Mouse (Mus musculus) hindbrain, embryonic 14.5 days (tissue): Measurements from ENCODE around the gene Slc38a1. TPM values are rescaled to one million over a fixed set of nuclear protein-coding genes. Genes with fewer than 3 reads are reported as not detected.
"Not testable (repeated sequence)": the region's sequence is repeated elsewhere in the genome, so short reads cannot be mapped to it uniquely, and the experiment has no call there.

ENCODE experiments used
- ATAC-seq: fragments of 200-750 bp; cut with Nextera tagmentation; 2 replicates; pipeline ENCODE4 v1.8.0; 2017; ENCODE audit warnings: moderate number of reproducible peaks, mild to moderate bottlenecking, moderate TSS enrichment, moderate library complexity; ENCODE audit not compliant: low FRiP score
- DNase-seq: peaks from one replicate; pipeline ENCODE4 v3.0.0-alpha.2; 2015; ENCODE audit warnings: low spot score
- H3K27ac ChIP-seq: fragments of 300-500 bp; sonication (generic); 2 replicates; pipeline ENCODE4 v1.5.1; 2014; ENCODE audit warnings: mild to moderate bottlenecking, moderate library complexity
- H3K27me3 ChIP-seq: fragments of 300-500 bp; sonication (generic); 2 replicates; pipeline ENCODE4 v1.6.1; 2014; ENCODE audit warnings: mild to moderate bottlenecking, low read length, mixed read lengths; ENCODE audit not compliant: control insufficient read depth, insufficient read depth
- H3K36me3 ChIP-seq: fragments of 300-500 bp; sonication (generic); replicated peaks from 2 replicates; pipeline ENCODE4 v1.6.1; 2014; ENCODE audit not compliant: control insufficient read depth, insufficient read depth
- H3K4me1 ChIP-seq: fragments of 300-500 bp; sonication (generic); replicated peaks from 2 replicates; pipeline ENCODE4 v1.6.1; 2014; ENCODE audit warnings: antibody characterized with exemption, low read length, mixed read lengths; ENCODE audit not compliant: control insufficient read depth, insufficient read depth
- H3K4me2 ChIP-seq: fragments of 300-500 bp; sonication (generic); replicated peaks from 2 replicates; pipeline ENCODE4 v1.6.1; 2014; ENCODE audit warnings: mild to moderate bottlenecking, moderate library complexity
- H3K4me3 ChIP-seq: fragments of 300-500 bp; sonication (generic); replicated peaks from 2 replicates; pipeline ENCODE4 v1.5.1; 2014; ENCODE audit warnings: mild to moderate bottlenecking, low read length
- H3K9ac ChIP-seq: fragments of 300-500 bp; sonication (generic); 2 replicates; pipeline ENCODE4 v1.6.1; 2014
- H3K9me3 ChIP-seq: fragments of 300-500 bp; sonication (generic); 2 replicates; pipeline ENCODE4 v1.6.1; 2016; ENCODE audit warnings: low read length; ENCODE audit not compliant: control insufficient read depth
- WGBS: fragments of 180-500 bp; shearing (Covaris S2); extraction: QIAGEN DNeasy Blood & Tissue Kit; methylation state at CpG from one replicate; pipeline ENCODE4 v1.1.7; 2014; 5-methylcytosine and 5-hydroxymethylcytosine counted together
- polyA plus RNA-seq: library from polyadenylated mRNA; unstranded; fragments of >200 nt; fragmentation: Nextera tagmentation; extraction: Ambion mirVana; gene quantifications from 2 replicates; pipeline ENCODE4 v1.2.1, GENCODE M21; 2014

The Slc38a1 gene
- polyA plus RNA-seq, 1 experiment from 2014 or later, result 133 TPM

DNA sequence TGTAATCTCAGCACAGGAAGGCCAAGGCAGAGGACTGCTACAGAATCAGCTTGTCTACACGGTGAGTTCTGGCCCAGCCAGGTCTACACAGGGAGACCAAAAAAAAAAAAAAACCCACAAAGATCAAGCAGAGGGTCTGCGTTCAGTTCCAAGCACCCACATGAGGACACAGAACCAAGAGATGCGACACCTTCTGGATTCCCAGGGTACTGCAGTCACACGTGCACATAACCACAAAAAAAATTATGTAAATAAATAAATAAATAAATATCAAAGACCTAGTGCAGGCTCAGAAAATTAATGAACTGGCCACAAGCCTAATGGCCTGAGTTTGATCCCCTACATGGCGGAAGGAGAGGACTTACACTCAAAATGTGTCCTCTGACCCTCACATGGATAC lies 10.5 kb downstream of the Slc38a1 start:
- no peak overlapping the region for H3K4me2 ChIP-seq
- H3K9ac ChIP-seq, result no peak overlapping the region
- DNase-seq (no peak), ATAC-seq (no peak)
- no peaks in the 10 kb centered on the region; the same call in 1 of the 2 replicates for H3K9me3 ChIP-seq
- peaks cover 11% of the 10 kb centered on the region for H3K36me3 ChIP-seq
- no peak overlapping the region for H3K27ac ChIP-seq
- 97% methylated on average over 5 of the region's 5 CpGs for WGBS
- H3K4me3 ChIP-seq, result no peak overlapping the region
- H3K27me3 ChIP-seq, result no peaks in the 10 kb centered on the region
- peaks cover 3% of the 10 kb centered on the region; the same call in 1 of the 2 replicates for H3K4me1 ChIP-seq

GRCm38 (mm10) chr15:96631107-96631718 lies 11.5 kb downstream of the Slc38a1 start:
- Histone ChIP-seq H3K4me1 (no peaks in the 10 kb centered on the region), H3K36me3 (peaks cover 7% of the 10 kb centered on the region), H3K9me3 (no peaks in the 10 kb centered on the region), H3K27ac (no peak overlapping the region), H3K9ac (no peak overlapping the region), H3K4me2 (no peak overlapping the region), H3K27me3 (no peaks in the 10 kb centered on the region), H3K4me3 (no peak overlapping the region)
- no peak for DNase-seq
- no peak for ATAC-seq
- 89% methylated on average over 13 of the region's 13 CpGs for WGBS

DNA sequence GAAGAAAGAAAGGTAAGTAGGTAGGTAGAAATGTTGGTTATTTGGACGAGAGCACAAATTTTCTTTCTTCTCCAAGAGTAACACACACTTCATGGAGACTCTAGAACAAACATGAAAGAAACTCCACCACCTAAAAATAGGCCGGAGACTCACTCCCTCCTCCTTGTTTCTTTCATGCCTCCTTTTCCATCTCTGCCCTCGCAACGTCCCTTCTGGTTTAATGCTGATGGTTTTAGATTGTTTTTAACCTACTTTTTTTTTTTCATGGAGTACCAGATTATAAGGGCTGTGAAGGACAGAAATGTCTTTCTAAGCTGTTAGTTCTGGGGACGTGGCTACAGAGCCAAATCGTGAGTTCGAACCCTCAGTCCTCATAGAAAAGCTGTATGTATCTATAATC lies 14.5 kb downstream of the Slc38a1 start:
- H3K27me3 ChIP-seq, result no peaks in the 10 kb centered on the region
- no peak overlapping the region for H3K4me2 ChIP-seq
- no peaks in the 10 kb centered on the region for H3K4me1 ChIP-seq
- ATAC-seq, result no peak
- H3K4me3 ChIP-seq, result no peak overlapping the region
- no peak overlapping the region for H3K9ac ChIP-seq
- no peak overlapping the region for H3K27ac ChIP-seq
- WGBS, result 96% methylated on average over 7 of the region's 7 CpGs
- H3K9me3 ChIP-seq, result peaks cover 4% of the 10 kb centered on the region; the same call in 1 of the 2 replicates
- DNase-seq, result no peak
- peaks cover 8% of the 10 kb centered on the region for H3K36me3 ChIP-seq

GRCm38 (mm10) chr15:96626871-96627270 lies 15.8 kb downstream of the Slc38a1 start:
- no peak for DNase-seq
- Histone ChIP-seq H3K4me3 (no peak overlapping the region), H3K9ac (no peak overlapping the region), H3K27me3 (no peaks in the 10 kb centered on the region), H3K4me1 (no peaks in the 10 kb centered on the region), H3K27ac (peak overlapping the region; percentile 4; the same call in 1 of the 2 replicates), H3K9me3 (peaks cover 4% of the 10 kb centered on the region; the same call in 1 of the 2 replicates), H3K36me3 (peaks cover 22% of the 10 kb centered on the region), H3K4me2 (no peak overlapping the region)
- no peak for ATAC-seq
- WGBS, result 75% methylated on average over 5 of the region's 5 CpGs

GRCm38 (mm10) chr15:96625012-96625411 lies 17.7 kb downstream of the Slc38a1 start:
- not testable (repeated sequence) for DNase-seq, H3K4me1 ChIP-seq, H3K4me2 ChIP-seq, H3K4me3 ChIP-seq, H3K27ac ChIP-seq, H3K9me3 ChIP-seq, H3K27me3 ChIP-seq, H3K9ac ChIP-seq, ATAC-seq
- peaks cover 40% of the 10 kb centered on the region for H3K36me3 ChIP-seq
- 85% methylated on average over 9 of the region's 9 CpGs for WGBS

GRCm38 (mm10) chr15:96622376-96622775 lies 20.3 kb downstream of the Slc38a1 start:
- WGBS, result 96% methylated on average over 7 of the region's 7 CpGs
- Histone ChIP-seq H3K27me3 (no peaks in the 10 kb centered on the region), H3K36me3 (peaks cover 56% of the 10 kb centered on the region), H3K4me2 (no peak overlapping the region), H3K4me3 (no peak overlapping the region), H3K4me1 (no peaks in the 10 kb centered on the region), H3K27ac (no peak overlapping the region), H3K9me3 (peaks cover 4% of the 10 kb centered on the region; the same call in 1 of the 2 replicates), H3K9ac (no peak overlapping the region)
- ATAC-seq (no peak), DNase-seq (no peak)

DNA sequence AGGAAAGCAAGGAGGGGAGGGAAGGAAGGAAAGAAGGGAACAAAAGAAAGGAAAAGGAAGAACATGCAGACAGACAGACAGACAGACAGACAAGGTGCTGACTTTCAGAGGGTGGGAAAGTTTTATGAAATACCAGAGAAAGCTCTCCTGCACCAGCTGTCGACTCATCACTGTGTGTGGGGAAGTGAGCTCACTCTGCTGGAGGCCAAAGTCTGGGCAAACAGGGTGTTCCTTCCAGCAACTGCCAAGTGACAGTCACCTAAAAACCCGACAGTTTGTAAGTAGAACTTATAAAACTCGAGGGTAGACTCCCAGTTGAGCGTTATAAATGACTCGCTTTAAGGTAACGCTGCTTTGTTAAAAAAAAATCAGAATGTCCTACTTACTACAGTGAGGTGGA lies 21.0 kb downstream of the Slc38a1 start:
- Histone ChIP-seq H3K4me1 (no peaks in the 10 kb centered on the region), H3K27ac (no peak overlapping the region), H3K9me3 (peaks cover 4% of the 10 kb centered on the region; the same call in 1 of the 2 replicates), H3K27me3 (no peaks in the 10 kb centered on the region), H3K4me2 (no peak overlapping the region), H3K9ac (no peak overlapping the region), H3K36me3 (peaks cover 63% of the 10 kb centered on the region), H3K4me3 (no peak overlapping the region)
- 96% methylated on average over 6 of the region's 6 CpGs for WGBS
- DNase-seq (no peak), ATAC-seq (no peak)

DNA sequence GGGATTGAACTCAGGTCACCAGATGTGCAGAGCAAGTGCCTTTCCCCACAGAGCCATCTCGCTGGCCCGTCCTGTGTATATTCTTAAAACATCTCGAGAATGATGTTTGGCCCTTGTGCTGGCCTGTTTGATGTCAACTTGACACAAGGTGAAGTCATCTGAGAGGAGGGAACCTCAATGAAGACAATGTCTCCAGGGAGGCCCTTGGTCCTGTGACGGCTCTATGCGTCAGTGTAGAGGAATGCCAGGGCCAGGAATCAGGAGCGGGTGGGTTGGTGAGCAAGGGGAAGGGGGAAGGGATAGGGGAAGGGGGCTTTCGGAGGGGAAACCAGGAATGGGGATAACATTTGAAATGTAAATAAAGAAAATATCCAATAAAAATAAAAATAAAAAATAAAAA lies 25.2 kb downstream of the Slc38a1 start:
- Histone ChIP-seq H3K36me3 (peaks cover 89% of the 10 kb centered on the region), H3K4me1 (no peaks in the 10 kb centered on the region), H3K4me2 (no peak overlapping the region), H3K4me3 (no peak overlapping the region), H3K9me3 (peaks cover 15% of the 10 kb centered on the region; the same call in 1 of the 2 replicates), H3K27me3 (no peaks in the 10 kb centered on the region), H3K9ac (no peak overlapping the region), H3K27ac (no peak overlapping the region)
- WGBS, result 97% methylated on average over 7 of the region's 7 CpGs
- DNase-seq (no peak), ATAC-seq (no peak)

- Histone ChIP-seq H3K9ac (no peak overlapping the region), H3K4me1 (peaks cover 11% of the 10 kb centered on the region; the same call in 1 of the 2 replicates), H3K9me3 (no peaks in the 10 kb centered on the region), H3K36me3 (peaks cover 83% of the 10 kb centered on the region), H3K27ac (no peak overlapping the region), H3K27me3 (no peaks in the 10 kb centered on the region), H3K4me2 (no peak overlapping the region), H3K4me3 (no peak overlapping the region)
- ATAC-seq (no peak), DNase-seq (no peak)
- WGBS, result 89% methylated on average over 7 of the region's 7 CpGs
These were observed 34.0 kb downstream of the Slc38a1 start for GRCm38 (mm10) chr15:96608671-96609070.
